Mouse (Mus musculus) liver, postnatal 0 days (tissue): Measurements from ENCODE around the gene Trim10.

Experiments used
- CTCF ChIP-seq: sonication (generic); IDR thresholded peaks from 2 replicates; pipeline ENCODE4 v1.5.1; 2016; ENCODE audit warnings: antibody characterized with exemption, low read depth
- EP300 ChIP-seq: IDR thresholded peaks from 2 replicates; pipeline ENCODE4 v1.6.1; 2016; ENCODE audit warnings: antibody characterized with exemption, low read depth, mild to moderate bottlenecking

- TF ChIP-seq CTCF, result no peak
- no peak for TF ChIP-seq EP300
Observed at GRCm38 (mm10) chr17:36843696-36844095, 25.7 kb upstream of the Trim10 start.
